Mouse (Mus musculus) layer of hippocampus, adult 11-12 months (tissue): ENCODE data around the gene Dtwd1.
"Not testable (repeated sequence)": the region's sequence is repeated elsewhere in the genome, so short reads cannot be mapped to it uniquely, and the experiment has no call there.

Experiments
- DNase-seq: peaks from one replicate; pipeline ENCODE4 v3.0.0; 2022; ENCODE audit warnings: low spot score

Dtwd1 gene

GRCm38 (mm10) chr2:126151855-126152571, at the start of gene Dtwd1, which contains the start of gene Fam227b:
TSS of gene Dtwd1 (plus strand) at chr2:126152141.
TSS of gene Fam227b (minus strand) at chr2:126152004.
- peak; percentile 98 for DNase-seq

GRCm38 (mm10) chr2:126147723-126148122, 4.2 kb upstream of the Dtwd1 start:
- no peak for DNase-seq

GRCm38 (mm10) chr2:126165277-126166018, 13.5 kb downstream of the Dtwd1 start:
- no peak for DNase-seq

DNA sequence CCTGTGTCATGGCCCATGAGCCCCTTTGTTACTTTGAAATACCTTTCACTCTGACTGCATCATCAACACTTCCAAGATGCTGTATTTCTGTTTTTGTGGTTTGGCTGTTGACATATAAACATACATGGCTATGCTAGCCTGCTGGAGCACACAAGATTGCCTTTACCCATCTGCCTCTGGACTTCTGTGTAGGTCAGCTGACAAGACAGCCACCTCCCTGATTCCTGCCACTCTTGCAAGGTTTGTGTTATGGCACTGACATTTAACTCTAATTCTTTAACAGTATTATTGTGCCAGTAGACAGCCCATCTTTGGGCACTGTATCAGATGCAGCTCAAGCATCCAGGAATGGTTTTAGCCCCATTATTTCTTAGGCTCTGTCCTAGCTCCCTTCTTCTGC, 14.4 kb downstream of the Dtwd1 start:
- DNase-seq = no peak

- no peak for DNase-seq
These were observed 15.1 kb downstream of the Dtwd1 start for GRCm38 (mm10) chr2:126166848-126167617.

GRCm38 (mm10) chr2:126171427-126171826, 19.5 kb downstream of the Dtwd1 start:
- DNase-seq = no peak

GRCm38 (mm10) chr2:126191306-126191705, 39.4 kb downstream of the Dtwd1 start:
- DNase-seq = no peak

DNA sequence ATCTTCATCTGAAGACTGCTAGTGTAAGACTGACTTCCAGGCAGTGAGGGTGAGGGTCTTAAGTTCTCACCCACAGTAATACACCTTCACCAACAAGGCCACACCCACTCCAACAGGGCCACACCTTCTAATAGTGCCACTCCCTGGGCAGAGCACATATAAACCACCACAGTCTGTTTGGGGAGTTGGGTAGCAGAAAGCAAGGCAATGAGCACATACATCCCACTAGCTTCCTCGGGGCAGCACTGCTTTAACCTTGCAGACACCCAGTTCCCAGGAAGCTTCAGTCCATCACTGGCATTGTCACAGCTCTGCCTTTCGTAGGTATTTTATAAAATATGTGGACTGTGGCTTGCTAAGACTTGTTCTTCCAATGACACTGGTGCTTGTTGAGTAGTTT, 40.2 kb downstream of the Dtwd1 start:
- no peak for DNase-seq

- no peak for DNase-seq
These were observed 43.9 kb downstream of the Dtwd1 start for GRCm38 (mm10) chr2:126195631-126196356.

DNA sequence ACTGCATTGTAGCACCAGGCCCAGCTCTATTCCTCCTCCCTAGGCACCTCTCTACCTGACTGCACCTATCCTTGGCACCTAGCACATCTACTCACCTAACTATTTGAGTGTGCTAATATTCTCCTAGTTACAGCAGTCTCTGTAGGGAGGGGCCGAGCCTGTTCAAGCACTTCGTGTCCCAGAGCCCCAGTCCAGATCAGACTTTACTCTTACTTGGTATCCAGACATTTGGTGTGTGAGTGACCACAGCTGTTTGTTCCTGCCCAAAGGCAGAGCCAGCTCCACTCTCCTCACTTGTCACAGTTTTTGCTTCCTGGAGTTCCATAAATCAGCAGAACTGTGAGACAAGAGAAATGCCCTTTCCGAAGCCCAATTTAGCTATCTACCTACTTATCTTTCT, 47.0 kb downstream of the Dtwd1 start:
- no peak for DNase-seq

DNA sequence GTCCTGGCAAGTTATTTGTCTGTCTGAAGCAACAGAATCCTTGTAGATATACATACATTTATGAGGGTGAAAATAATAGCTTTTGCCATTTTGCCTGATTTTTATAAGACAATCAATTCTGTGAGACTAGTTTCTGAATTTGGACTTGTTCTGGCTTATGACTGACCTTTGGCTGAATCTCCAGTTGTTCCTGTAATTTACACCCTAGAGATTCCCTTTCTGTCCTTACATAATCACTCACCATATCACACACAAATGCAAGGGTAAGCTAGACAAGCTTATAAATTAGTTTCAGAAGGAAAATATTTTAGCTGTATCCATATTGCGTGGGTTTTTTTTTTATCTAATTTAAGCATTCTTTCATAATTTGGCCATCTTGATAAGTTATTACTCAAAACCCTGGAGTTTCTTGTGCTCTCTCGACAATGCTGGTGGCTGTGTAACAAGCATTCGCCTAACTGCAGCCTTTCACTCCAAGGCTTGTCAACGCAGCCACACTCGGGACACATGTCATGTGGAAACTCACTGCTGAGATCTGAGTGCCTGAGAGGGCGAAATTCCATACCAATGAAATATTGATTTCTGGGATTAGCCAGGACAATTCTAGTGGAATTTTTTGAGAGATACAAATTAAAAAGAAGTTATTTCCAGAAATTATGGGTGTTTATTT, 59.2 kb downstream of the Dtwd1 start:
- no peak for DNase-seq

DNA sequence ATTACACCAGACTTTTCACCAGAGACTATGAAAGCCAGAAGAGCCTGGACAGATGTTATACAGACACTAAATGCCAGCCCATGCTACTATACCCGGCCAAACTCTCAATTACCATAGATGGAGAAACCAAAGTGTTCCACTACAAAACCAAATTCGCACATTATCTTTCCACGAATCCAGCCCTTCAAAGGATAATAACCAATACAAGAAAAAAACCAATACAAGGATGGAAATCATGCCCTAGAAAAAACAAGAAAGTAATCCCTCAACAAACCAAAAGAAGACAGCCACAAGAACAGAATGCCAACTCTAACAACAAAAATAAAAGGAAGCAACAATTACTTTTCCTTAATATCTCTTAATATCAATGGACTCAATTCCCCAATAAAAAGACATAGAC, 62.9 kb downstream of the Dtwd1 start, which contains the start of gene Gm17555:
Gene Gm17555 (plus strand): TSS at position 301 of the 400 bp plus-strand sequence.
- DNase-seq = not testable (repeated sequence)
